Mouse (Mus musculus): Measurements from ENCODE around the gene Gm11127. TPM values are rescaled to one million over a fixed set of nuclear protein-coding genes. Genes with fewer than 3 reads are reported as not detected.
"Not testable (repeated sequence)": the region's sequence is repeated elsewhere in the genome, so short reads cannot be mapped to it uniquely, and the experiment has no call there.

Gm11127 gene
- polyA plus RNA-seq, 1 experiment from 2014 or later: 0.16 TPM

DNA sequence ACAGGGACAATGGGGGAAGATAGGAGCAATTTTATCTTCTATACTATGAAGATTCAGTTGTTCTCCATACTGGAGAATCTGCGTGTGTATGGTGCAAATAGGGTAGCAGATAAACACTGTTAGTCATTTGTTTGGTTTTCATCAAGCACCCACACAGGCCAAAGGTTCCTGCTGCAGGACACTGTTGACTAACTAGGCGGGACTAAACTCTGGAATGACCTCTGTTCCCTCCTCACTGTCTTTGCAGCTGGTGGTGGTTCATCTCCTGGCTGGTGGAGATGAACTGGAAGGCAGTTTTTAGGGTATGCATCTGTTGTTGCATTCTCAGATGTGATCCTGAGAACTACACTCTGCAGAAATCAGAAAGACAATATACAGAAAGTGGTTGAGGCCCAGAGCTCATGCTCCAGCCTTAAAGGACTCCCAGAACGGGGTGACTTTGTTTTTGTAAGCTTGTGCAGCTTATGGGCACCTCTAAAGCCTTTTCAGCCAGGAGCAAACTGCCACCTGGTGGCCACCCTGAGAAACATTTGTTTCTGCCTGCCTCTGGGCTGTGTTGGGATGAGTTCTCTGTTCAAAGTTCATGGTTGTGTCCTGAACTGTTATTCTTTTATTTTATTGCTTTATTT, 23.0 kb downstream of the Gm11127 start:
- not testable (repeated sequence) for H3K4me1 ChIP-seq (replicated peaks; ENCODE audit: control insufficient read depth, insufficient read depth, low read length); H3K27me3 ChIP-seq (replicated peaks; ENCODE audit: control insufficient read depth, insufficient read depth, low read length); H3K27ac ChIP-seq (ENCODE audit: low read length); H3K4me2 ChIP-seq (ENCODE audit: low read length); H3K4me3 ChIP-seq (replicated peaks; ENCODE audit: low read length); H3K9ac ChIP-seq (replicated peaks; ENCODE audit: low read depth, low read length); H3K9me3 ChIP-seq (ENCODE audit: control insufficient read depth, low read length); H3K36me3 ChIP-seq (ENCODE audit: control insufficient read depth, insufficient read depth)
- WGBS: 40% methylated on average over 3 of the region's 3 CpGs
- 0 out of 2 replicates have a peak, but pooled peaks have one; percentile 31 for ATAC-seq

DNA sequence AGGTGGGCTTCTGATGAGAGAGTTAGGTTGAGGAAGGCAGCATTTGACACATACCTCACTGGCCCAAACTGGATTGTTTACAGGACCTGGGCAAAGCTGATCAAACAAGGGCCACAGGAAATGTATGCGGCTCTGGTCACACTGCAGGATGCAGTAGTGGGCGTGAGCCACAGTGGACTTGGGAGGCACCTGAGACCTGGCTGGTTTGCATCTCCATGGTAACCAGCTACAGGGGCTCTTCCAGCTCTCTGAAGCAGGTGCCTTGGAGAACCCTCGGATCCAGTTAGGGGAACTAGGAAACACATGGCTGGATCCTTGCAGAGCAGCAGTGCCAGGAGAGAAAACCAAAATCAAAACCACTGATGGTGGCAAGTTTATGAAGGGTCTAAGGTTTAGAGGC, 23.6 kb downstream of the Gm11127 start:
- 63% methylated on average over 3 of the region's 3 CpGs for WGBS
- H3K4me1 ChIP-seq (replicated peaks; ENCODE audit: control insufficient read depth, insufficient read depth, low read length); H3K27me3 ChIP-seq (replicated peaks; ENCODE audit: control insufficient read depth, insufficient read depth, low read length); H3K27ac ChIP-seq (ENCODE audit: low read length); H3K4me2 ChIP-seq (ENCODE audit: low read length); H3K4me3 ChIP-seq (replicated peaks; ENCODE audit: low read length); ATAC-seq; H3K9me3 ChIP-seq (ENCODE audit: control insufficient read depth, low read length); H3K36me3 ChIP-seq (ENCODE audit: control insufficient read depth, insufficient read depth); H3K9ac ChIP-seq (replicated peaks; ENCODE audit: low read depth, low read length): not testable (repeated sequence)

DNA sequence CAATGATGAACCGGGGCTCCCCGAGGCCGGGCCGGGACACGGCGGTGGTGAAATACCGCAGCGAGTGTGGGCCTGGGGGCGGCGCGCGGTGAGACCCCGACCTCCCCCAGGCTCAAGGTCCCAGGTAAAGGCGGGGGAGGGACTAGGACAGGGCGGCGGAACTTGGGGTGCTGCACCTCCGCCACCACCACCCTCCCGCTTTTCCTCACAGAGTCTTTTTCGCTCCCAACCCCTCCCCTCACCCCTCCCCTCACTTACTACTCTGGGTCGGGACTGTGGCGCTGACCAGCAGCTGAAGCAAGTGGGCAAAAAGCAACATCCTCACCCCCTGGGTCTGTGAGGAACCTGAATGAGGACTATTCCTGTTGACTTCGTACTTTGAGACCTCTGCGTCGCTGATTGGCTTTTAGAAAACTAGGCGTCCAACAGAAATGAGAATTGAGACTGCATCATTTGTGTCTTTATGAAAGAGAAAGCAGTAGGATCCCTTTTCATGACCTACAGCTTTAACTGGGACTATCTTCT, 25.8 kb downstream of the Gm11127 start, which contains the start of gene H2-T23:
Gene H2-T23, minus strand, starts transcription at position 505 of the 525 bp plus-strand sequence.
- ATAC-seq: peak; percentile 11; the same call in 1 of the 2 replicates
- WGBS: under 1% methylated on average over 24 of the region's 25 CpGs
- not testable (repeated sequence) for H3K27me3 ChIP-seq (replicated peaks; ENCODE audit: control insufficient read depth, insufficient read depth, low read length)

DNA sequence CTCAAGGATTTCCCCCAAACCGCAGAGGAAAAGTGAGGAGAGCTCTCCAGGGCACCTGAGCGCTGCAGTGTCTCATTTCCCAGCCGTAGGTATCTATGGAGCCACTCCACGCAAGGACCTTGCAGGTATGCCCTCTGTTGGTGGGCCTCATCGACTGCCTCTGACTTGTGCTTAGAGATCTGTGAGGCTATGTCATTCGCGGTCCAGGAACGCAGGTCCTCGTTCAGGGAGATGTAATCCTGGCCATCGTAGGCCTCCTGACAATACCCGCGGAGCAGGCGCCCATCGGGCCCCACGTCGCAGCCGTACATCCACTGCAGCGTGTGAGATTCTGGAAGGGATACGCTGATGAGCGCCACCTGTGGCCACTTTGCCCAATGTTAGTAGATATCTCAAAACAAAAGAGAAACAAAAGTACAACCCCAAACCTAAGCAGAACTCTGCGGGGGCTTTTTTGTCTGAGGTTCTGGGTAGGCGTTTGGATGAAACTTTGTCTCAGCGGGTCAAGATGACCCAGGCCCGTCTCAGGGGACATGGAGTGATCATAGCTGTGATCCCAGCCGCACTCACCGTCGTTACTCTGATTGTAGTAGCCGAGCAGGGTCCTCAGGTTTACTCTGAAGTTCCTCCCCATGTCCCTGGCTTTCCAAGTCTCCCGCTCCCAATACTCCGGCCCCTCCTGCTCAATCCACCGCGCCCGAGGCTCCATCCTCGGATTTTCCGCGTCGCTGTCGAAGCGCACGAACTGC, 26.4 kb downstream of the Gm11127 start:
- H3K4me3 ChIP-seq (replicated peaks; ENCODE audit: low read length): peak overlapping the region; percentile 46
- not testable (repeated sequence) for H3K4me1 ChIP-seq (replicated peaks; ENCODE audit: control insufficient read depth, insufficient read depth, low read length); H3K27ac ChIP-seq (ENCODE audit: low read length); H3K36me3 ChIP-seq (ENCODE audit: control insufficient read depth, insufficient read depth); H3K27me3 ChIP-seq (replicated peaks; ENCODE audit: control insufficient read depth, insufficient read depth, low read length); H3K9me3 ChIP-seq (ENCODE audit: control insufficient read depth, low read length)
- ATAC-seq: peak; percentile 71
- peak overlapping the region; percentile 62 for H3K9ac ChIP-seq (replicated peaks; ENCODE audit: low read depth, low read length)
- 1% methylated on average over 40 of the region's 40 CpGs for WGBS
- peak overlapping the region; percentile 72 for H3K4me2 ChIP-seq (ENCODE audit: low read length)

More for the DNA sequence above, 25.8 kb downstream of the Gm11127 start, which contains the start of gene H2-T23:
- H3K9ac ChIP-seq (replicated peaks; ENCODE audit: low read depth, low read length): peak within 1 kb of the TSS; percentile 62
- not testable (repeated sequence) for H3K27ac ChIP-seq (ENCODE audit: low read length); H3K4me1 ChIP-seq (replicated peaks; ENCODE audit: control insufficient read depth, insufficient read depth, low read length); H3K9me3 ChIP-seq (ENCODE audit: control insufficient read depth, low read length); H3K36me3 ChIP-seq (ENCODE audit: control insufficient read depth, insufficient read depth)
- peak within 1 kb of the TSS; percentile 46 for H3K4me3 ChIP-seq (replicated peaks; ENCODE audit: low read length)
- H3K4me2 ChIP-seq (ENCODE audit: low read length): peak within 1 kb of the TSS; percentile 72

DNA sequence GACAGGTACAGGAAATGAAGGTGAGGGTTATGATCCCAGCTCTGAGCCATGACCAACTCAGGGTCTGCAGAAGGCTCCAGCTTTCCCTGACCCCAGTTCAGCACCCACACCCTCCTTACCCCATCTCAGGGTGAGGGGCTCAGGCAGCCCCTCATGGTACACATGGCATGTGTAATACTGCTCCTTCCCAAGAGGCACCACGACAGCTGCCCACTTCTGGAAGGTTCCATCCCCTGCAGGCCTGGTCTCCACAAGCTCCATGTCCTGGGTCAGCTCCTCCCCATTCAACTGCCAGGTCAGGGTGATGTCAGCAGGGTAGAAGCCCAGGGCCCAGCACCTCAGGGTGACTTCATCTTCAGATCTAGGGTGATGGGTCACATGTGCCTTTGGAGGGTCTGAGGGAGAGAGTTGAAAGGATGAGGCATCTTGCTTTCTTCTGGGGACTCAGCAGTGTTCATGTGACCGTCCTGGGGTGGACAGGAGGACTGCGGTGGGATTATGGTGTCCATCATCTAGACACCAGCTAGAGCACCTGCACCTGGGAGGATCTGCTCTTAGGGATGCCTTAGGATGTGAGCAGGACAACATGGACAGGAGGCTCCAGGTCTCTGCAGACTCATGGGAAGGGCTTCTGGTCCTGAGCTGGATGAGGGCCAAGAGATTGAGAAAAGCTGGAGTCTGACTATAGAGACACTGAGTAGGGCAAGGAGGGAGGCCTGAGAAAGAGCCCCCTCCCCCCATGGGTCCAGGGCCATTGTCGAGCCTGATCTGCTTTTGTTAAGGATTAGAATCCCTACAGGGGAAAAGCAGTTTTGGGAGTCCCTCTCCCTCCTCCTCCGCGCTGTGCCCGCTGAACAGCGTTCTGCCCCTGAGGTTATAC, 27.2 kb downstream of the Gm11127 start:
- Histone ChIP-seq H3K4me3 (replicated peaks; ENCODE audit: low read length) (peak overlapping the region; percentile 46), H3K4me2 (ENCODE audit: low read length) (peak overlapping the region; percentile 72)
- H3K4me1 ChIP-seq (replicated peaks; ENCODE audit: control insufficient read depth, insufficient read depth, low read length); H3K27me3 ChIP-seq (replicated peaks; ENCODE audit: control insufficient read depth, insufficient read depth, low read length); H3K27ac ChIP-seq (ENCODE audit: low read length); H3K36me3 ChIP-seq (ENCODE audit: control insufficient read depth, insufficient read depth); H3K9ac ChIP-seq (replicated peaks; ENCODE audit: low read depth, low read length); H3K9me3 ChIP-seq (ENCODE audit: control insufficient read depth, low read length): not testable (repeated sequence)
- peak; percentile 5; the same call in 1 of the 2 replicates for ATAC-seq
- 39% methylated on average over 8 of the region's 8 CpGs for WGBS

DNA sequence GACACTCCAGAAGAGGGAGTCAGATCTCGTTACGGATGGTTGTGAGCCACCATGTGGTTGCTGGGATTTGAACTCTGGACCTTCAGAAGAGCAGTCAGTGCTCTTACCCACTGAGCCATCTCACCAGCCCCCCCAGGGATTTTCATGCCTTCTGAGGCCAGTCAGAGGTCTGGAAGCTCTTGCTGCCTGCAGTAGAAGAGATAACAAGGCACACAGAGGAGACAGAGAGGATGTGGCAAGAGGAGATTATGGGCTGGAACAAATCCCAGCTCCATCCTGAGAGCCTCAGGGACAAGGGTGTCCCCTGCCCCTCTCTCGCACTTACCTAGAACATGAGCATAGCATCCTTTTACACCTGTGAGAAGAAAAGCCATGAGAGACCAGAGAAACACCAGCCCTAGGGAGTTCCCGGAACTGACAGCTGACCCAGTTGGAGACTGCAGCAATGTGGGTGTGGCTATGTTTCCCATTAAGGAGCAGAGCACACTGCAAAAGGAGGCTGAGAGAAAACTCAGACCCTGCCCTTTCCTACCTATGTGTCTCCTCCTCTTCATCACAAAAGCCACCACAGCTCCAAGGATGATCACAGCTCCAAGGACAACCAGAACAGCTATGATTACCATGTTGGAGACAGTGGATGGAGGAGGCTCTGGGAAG, 28.0 kb downstream of the Gm11127 start:
- not testable (repeated sequence) for H3K4me2 ChIP-seq (ENCODE audit: low read length); H3K4me1 ChIP-seq (replicated peaks; ENCODE audit: control insufficient read depth, insufficient read depth, low read length); H3K4me3 ChIP-seq (replicated peaks; ENCODE audit: low read length); H3K9ac ChIP-seq (replicated peaks; ENCODE audit: low read depth, low read length); H3K27ac ChIP-seq (ENCODE audit: low read length); H3K36me3 ChIP-seq (ENCODE audit: control insufficient read depth, insufficient read depth); ATAC-seq; H3K9me3 ChIP-seq (ENCODE audit: control insufficient read depth, low read length); H3K27me3 ChIP-seq (replicated peaks; ENCODE audit: control insufficient read depth, insufficient read depth, low read length)
- WGBS: 79% methylated on average over 2 of the region's 4 CpGs

DNA sequence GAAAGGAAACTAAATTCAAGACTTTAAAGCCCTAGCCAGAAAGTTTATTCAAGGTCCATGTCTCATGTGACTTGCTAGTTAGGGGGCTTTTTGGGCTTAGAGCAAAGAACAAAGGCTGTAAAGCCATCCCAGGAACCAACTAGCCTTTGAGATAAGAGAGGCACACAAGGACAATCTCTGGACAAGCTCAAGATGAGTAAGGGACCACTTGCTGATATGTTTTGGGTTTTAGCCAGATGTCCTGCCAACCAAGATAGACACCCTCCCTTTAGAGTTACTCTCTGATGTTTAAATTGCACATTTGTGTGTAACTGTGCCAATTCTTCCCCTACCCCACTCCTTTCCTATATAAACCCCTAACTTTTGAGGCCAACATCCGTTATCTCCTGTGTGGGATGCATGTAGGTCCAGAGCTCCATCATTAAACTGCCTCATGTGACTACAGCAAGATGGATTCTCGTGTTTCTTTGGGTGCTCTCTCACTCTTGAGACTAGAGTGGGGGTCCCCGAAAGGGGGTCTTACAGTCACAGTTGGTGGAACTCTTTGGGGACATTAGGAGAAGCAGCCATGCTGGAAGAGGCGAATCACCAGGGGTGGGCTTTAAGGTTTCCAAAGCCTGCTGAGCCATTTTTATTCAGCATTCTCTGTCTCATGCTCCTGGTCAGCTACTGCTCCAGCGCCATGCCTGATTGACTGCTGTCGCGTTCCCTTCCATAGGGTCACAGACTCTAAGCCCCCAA, 29.1 kb downstream of the Gm11127 start:
- no peaks in the 10 kb centered on the region for H3K9me3 ChIP-seq (ENCODE audit: control insufficient read depth, low read length)
- ATAC-seq: no peak
- 91% methylated on average over 7 of the region's 7 CpGs for WGBS

DNA sequence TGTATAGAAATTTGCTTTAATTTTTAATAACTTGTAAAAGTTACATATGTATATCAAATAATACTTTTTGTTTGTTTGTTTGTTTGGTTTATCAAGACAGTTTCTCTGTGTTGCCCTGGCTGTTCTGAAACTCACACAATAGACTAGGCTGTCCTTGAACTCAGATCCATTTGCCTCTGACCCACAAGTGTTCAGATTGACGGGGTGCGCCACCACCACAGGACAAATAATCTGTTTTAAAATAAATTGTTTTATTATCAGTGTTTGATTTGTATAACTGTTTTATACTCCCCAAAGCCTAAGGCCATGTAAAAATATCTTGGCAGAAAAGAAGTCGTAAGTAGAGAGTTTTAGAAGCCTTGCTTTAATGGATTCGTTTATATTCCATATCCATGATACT, 30.5 kb downstream of the Gm11127 start:
- H3K36me3 ChIP-seq (ENCODE audit: control insufficient read depth, insufficient read depth): no peaks in the 10 kb centered on the region
- 93% methylated on average over 4 of the region's 4 CpGs for WGBS
- H3K4me1 ChIP-seq (replicated peaks; ENCODE audit: control insufficient read depth, insufficient read depth, low read length): peaks cover 8% of the 10 kb centered on the region; the same call in 1 of the 2 replicates
- no peaks in the 10 kb centered on the region for H3K27me3 ChIP-seq (replicated peaks; ENCODE audit: control insufficient read depth, insufficient read depth, low read length)
- no peak overlapping the region for H3K4me3 ChIP-seq (replicated peaks; ENCODE audit: low read length)
- no peaks in the 10 kb centered on the region for H3K9me3 ChIP-seq (ENCODE audit: control insufficient read depth, low read length)
- no peak overlapping the region for H3K9ac ChIP-seq (replicated peaks; ENCODE audit: low read depth, low read length)
- no peak overlapping the region for H3K4me2 ChIP-seq (ENCODE audit: low read length)
- H3K27ac ChIP-seq (ENCODE audit: low read length): no peak overlapping the region
- ATAC-seq: no peak

More for the DNA sequence above, 29.1 kb downstream of the Gm11127 start:
- H3K36me3 ChIP-seq (ENCODE audit: control insufficient read depth, insufficient read depth): no peaks in the 10 kb centered on the region
- peaks cover 9% of the 10 kb centered on the region; the same call in 1 of the 2 replicates for H3K4me1 ChIP-seq (replicated peaks; ENCODE audit: control insufficient read depth, insufficient read depth, low read length)
- H3K9ac ChIP-seq (replicated peaks; ENCODE audit: low read depth, low read length): no peak overlapping the region
- no peak overlapping the region for H3K4me2 ChIP-seq (ENCODE audit: low read length)
- H3K4me3 ChIP-seq (replicated peaks; ENCODE audit: low read length): no peak overlapping the region
- no peak overlapping the region for H3K27ac ChIP-seq (ENCODE audit: low read length)
- H3K27me3 ChIP-seq (replicated peaks; ENCODE audit: control insufficient read depth, insufficient read depth, low read length): no peaks in the 10 kb centered on the region

All from forebrain, embryonic 16.5 days (tissue).